Mouse (Mus musculus) lung, adult 18-20 months (tissue): ENCODE measurements around the gene Nppb.

Experiments used
- DNase-seq, 2 experiments: peaks; one replicate each; pipeline ENCODE4 v3.0.0; 2022; ENCODE audit warnings: mixed read lengths in 2 of 2

The Nppb gene

GRCm38 (mm10) chr4:147977726-147978125 is 7.9 kb upstream of the Nppb start:
- DNase-seq: no peak

GRCm38 (mm10) chr4:147978391-147978790 is 7.2 kb upstream of the Nppb start:
- DNase-seq: no peak

DNA sequence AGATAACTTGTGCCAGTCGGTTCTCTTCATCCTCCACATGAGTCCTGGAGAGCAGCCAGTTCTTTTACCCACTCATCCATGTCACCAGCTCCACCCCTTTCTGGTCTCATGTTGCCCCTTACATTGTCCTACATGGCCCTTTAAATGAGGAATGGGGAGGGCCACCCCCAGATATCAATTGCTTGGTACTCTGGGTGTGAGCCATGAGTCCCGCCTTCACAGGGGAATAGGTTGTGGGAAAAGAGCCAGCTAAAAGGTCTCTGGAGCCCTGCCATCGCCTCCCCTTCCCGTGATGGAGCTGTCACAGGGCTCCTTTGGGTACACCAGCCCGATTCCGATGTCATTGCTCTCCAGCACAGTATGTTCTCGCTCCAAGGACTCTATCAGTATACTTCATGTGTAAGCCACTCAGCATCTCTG is 6.1 kb upstream of the Nppb start:
- no peak for DNase-seq

- peak in 1 of 2 experiments; percentile 4 for DNase-seq
These were observed 8.0 kb downstream of the Nppb start for GRCm38 (mm10) chr4:147993571-147994095.

- DNase-seq: no peak
These were observed 9.7 kb downstream of the Nppb start for GRCm38 (mm10) chr4:147995311-147995710.

- no peak for DNase-seq
These were observed 14.7 kb downstream of the Nppb start, which contains the start of gene Nppa for GRCm38 (mm10) chr4:148000202-148000772. Nppa (plus strand) TSS chr4:148000722.

- no peak for DNase-seq
These were observed 15.6 kb downstream of the Nppb start for GRCm38 (mm10) chr4:148001013-148001789.

- no peak for DNase-seq
These were observed 16.3 kb downstream of the Nppb start for GRCm38 (mm10) chr4:148001866-148002265.

GRCm38 (mm10) chr4:148004361-148004760 is 18.8 kb downstream of the Nppb start:
- DNase-seq: no peak

DNA sequence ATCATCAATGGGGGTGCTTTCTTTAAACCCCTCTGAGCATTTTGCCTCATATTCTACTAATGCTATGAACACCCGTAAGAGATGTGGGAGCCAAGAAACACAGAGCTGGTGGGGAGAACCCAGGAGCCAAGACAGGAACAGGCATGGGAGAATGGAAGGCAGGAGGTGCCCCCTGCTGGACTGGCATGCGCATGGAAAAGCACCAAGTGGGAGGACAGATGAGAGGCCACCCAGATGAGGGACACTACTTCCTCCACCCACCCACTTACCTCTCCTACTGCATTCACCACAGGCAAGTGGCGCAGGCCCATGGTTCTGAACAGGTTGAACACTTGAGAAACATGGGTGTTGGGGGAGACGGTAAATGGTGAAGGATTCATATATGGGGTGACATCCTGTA is 22.8 kb downstream of the Nppb start:
- peak in 1 of 2 experiments; percentile 12 for DNase-seq

- DNase-seq: peak; percentile 39 to 49
These were observed 24.1 kb downstream of the Nppb start for GRCm38 (mm10) chr4:148009641-148010040.

DNA sequence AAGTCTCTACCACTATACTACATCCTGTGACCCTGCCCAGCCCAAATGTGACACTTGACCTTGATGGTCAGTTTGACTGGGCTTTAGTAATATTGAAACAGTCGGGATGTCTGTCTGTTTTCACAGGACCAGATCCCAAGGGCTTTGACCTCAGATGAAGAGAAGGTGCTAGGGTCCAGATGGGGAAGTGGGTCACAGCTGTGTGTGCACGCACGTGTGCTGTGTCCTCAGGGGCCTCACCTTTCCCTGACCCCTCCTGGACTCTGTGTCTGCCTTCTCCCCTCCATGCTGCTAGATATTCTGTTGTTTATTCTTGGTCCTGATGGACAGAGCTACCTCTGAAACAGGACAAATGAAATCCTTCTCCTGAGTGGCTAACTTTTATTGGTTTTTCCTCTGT is 25.7 kb downstream of the Nppb start:
- DNase-seq: no peak

- no peak for DNase-seq
These were observed 26.6 kb downstream of the Nppb start for GRCm38 (mm10) chr4:148012216-148012615.

DNA sequence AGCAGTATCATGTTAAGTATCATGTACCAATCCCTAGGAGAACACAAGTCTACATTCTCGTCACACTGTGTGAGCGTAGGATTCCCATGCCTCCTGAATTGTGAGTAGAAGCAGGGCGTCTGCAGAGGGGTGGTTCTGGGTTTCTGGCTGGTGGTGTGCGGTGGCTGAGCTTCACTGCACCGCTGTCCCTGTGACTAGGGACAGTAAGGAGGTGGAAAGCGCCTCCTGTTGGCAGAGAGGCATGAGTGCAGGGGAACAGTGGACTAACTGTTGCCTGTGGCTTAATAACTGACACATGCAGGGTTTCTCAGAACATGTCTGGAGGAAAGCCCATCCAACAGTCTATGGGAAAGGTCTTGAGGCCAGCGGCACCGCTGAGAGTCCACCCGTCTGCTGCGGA is 29.8 kb downstream of the Nppb start:
- no peak for DNase-seq

GRCm38 (mm10) chr4:148016981-148017380 is 31.4 kb downstream of the Nppb start:
- DNase-seq: no peak

- no peak for DNase-seq
These were observed 32.8 kb downstream of the Nppb start for GRCm38 (mm10) chr4:148018410-148018809.

- peak; percentile 16 to 49 for DNase-seq
These were observed 38.4 kb downstream of the Nppb start for GRCm38 (mm10) chr4:148024003-148024402.

GRCm38 (mm10) chr4:148029297-148029696 is 43.7 kb downstream of the Nppb start:
- no peak for DNase-seq

- DNase-seq: no peak
These were observed 44.9 kb downstream of the Nppb start for GRCm38 (mm10) chr4:148030506-148030905.

GRCm38 (mm10) chr4:148033858-148034410 is 48.3 kb downstream of the Nppb start:
- DNase-seq: no peak

GRCm38 (mm10) chr4:148035440-148035839 is 49.9 kb downstream of the Nppb start:
- no peak for DNase-seq
